Mouse (Mus musculus) urinary bladder, postnatal 14 days (tissue): Measurements from ENCODE around the gene Ric1.

Source experiments
- DNase-seq: peaks from one replicate; pipeline ENCODE4 v3.0.0; 2021; ENCODE audit warnings: low spot score

Gene Ric1

GRCm38 (mm10) chr19:29521637-29522435, at the start of gene Ric1:
Ric1 (plus strand) TSS chr19:29522282.
- peak; percentile 90 for DNase-seq

GRCm38 (mm10) chr19:29472424-29472823, 49.7 kb upstream of the Ric1 start:
- DNase-seq, result no peak

GRCm38 (mm10) chr19:29472946-29473345, 49.1 kb upstream of the Ric1 start:
- no peak for DNase-seq

- DNase-seq, result no peak
These were observed 47.3 kb upstream of the Ric1 start for GRCm38 (mm10) chr19:29474803-29475202.

- no peak for DNase-seq
These were observed 46.9 kb upstream of the Ric1 start for GRCm38 (mm10) chr19:29475210-29475620.

GRCm38 (mm10) chr19:29478598-29478997, 43.5 kb upstream of the Ric1 start:
- DNase-seq, result no peak

- DNase-seq, result no peak
These were observed 40.5 kb upstream of the Ric1 start for GRCm38 (mm10) chr19:29481578-29481977.

GRCm38 (mm10) chr19:29482148-29482547, 39.9 kb upstream of the Ric1 start:
- DNase-seq, result no peak

GRCm38 (mm10) chr19:29482637-29483036, 39.4 kb upstream of the Ric1 start:
- no peak for DNase-seq

GRCm38 (mm10) chr19:29483386-29483785, 38.7 kb upstream of the Ric1 start:
- no peak for DNase-seq

GRCm38 (mm10) chr19:29484537-29484936, 37.5 kb upstream of the Ric1 start:
- no peak for DNase-seq

- no peak for DNase-seq
These were observed 36.7 kb upstream of the Ric1 start for GRCm38 (mm10) chr19:29485257-29485948.

GRCm38 (mm10) chr19:29486545-29487206, 35.4 kb upstream of the Ric1 start:
- DNase-seq, result no peak

- no peak for DNase-seq
These were observed 34.6 kb upstream of the Ric1 start for GRCm38 (mm10) chr19:29487326-29488072.

- no peak for DNase-seq
These were observed 34.0 kb upstream of the Ric1 start for GRCm38 (mm10) chr19:29488073-29488390.

- no peak for DNase-seq
These were observed 33.7 kb upstream of the Ric1 start for GRCm38 (mm10) chr19:29488420-29488819.

GRCm38 (mm10) chr19:29489785-29490284, 32.2 kb upstream of the Ric1 start:
- DNase-seq, result no peak

- DNase-seq, result no peak
These were observed 30.6 kb upstream of the Ric1 start for GRCm38 (mm10) chr19:29491467-29491866.

GRCm38 (mm10) chr19:29494454-29494853, 27.6 kb upstream of the Ric1 start:
- DNase-seq, result no peak

GRCm38 (mm10) chr19:29496001-29496597, 26.0 kb upstream of the Ric1 start:
- no peak for DNase-seq

- no peak for DNase-seq
These were observed 25.1 kb upstream of the Ric1 start for GRCm38 (mm10) chr19:29496786-29497557.
